Mouse (Mus musculus): ENCODE data around the gene Tnrc6c.

Tnrc6c gene

DNA sequence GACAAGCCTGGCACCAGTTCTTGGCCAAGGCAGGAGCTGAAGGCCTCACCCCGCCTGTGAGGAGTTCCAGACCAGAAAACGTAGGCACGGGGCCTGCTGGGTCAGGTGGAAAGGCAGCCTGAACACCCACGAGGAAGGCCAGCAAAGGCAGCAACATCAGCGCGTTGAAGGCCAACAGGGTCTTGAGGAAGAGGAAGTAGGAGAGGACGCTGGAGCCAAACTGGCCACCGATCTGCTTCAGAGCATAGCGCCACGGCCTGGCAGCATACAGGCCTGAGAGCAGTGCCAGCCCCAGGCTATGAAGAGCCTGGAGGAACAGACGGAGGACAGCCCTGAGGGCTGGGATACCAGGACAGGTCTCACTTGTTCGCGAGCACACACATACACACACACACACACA lies 121.5 kb downstream of the Tnrc6c start:
- peak in 1 of 2 experiments; percentile 34 for DNase-seq

DNA sequence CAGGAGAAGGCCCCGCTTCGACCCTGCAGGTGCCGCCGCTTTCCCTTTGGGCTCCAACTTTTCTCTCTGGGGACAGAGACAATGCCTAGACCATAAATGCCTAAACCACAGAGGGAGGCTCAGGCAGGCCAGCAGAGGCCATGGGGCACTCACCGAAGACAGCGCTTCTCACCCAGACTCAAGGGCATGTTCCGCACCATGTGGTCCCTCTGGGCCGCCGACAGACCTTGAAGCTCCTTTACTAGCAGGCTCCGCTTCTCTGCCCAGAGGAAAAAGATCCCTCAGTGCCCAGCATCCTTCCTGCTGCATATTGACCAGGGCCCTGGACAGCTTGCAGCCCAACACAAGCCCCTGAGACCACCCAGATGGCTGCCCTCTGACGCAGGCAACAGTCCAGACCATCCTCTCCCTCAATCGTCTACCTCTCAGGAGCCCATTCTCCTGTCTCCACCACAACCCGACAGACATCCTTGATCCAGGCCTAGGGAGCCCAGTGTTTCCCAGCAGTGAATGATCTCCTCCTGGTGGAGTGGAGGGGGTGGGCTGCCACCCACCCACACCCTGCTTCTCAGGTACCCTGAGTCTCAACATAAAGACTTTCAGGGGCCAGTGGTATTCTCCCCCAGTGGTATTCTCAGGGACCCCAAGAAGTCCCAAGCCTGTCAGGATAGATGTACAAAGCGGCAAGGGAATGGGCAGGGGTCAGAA lies 122.2 kb downstream of the Tnrc6c start:
- peak in 1 of 2 experiments; percentile 22 for DNase-seq

DNA sequence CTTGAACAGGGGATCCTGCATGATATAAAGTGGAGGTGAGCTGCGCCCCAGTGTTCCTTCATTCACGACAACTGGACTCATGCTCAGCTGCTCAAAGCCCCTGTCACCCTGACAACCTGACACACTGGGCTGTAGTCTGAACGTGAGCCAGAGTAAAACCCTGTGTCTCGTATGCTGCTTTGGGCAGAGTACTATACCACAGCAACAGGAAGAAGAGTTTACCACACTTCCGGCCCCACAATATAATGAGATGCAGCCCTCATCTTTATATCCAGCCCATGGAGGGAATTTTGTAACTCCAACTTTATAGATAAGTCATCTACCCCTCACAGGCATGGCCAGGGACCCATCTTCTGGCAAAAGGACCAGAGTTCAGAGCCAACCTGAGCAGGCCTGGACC lies 123.0 kb downstream of the Tnrc6c start:
- peak in 1 of 2 experiments; percentile 26 for DNase-seq

DNA sequence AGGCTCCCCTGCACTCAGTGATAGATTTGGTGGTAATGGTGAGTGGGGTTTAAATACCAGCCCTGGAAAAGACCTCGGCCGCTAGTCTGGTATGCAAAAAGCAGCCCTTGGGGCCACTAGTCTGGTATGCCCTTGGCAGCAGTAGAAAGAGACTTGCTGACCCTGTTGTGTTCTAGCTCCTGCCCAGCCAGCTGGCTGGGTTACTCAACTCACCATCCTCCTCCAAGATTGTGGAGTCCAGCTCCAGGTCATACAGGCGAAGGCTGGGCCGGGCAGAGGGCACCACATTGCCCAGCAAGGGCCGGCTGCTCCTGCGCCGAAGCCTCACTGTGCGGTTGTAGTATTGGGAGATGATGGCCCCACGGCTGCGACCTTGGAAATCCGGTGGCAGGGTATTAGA lies 123.9 kb downstream of the Tnrc6c start:
- DNase-seq, result peak; percentile 54 to 90

- peak; percentile 51 to 73 for DNase-seq
These were observed 124.9 kb downstream of the Tnrc6c start for GRCm38 (mm10) chr11:117778851-117779433.

DNA sequence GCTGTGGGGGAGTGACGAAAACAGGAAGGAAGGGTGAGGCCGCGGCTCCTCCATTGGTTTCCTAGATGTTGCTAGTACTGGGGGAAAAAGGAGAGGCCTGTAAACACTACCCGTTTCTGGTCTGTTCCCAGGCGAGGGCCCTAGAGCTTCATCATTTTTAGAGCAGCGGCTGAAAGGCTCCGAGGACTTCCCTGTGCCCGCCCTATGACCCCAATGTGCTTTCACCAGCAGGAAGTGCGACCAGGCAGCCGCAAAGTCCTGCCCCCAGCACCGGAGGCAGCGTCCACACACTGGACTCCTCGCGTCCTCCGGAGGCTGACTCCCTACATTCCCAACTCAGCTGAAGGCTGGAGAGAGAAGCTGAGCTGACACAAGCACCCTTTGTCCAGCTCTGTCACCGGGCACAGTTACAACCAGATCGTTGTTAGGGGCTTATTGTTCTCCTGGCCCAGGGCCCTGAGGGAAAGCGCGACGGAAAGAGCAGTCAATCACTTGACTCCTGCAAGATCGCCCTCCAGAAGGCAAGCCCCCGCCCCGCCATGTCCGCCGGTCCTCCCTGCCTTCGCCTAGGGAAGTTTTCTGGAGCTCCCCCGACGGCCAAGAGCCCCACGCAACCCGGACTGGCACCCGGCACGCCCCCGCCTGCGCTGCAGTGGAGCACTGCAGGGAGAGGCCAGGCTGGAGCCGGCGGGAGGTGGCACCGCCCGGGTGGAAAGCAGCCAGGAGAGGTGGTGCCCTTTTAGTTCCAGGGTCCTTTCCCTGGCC lies 125.5 kb downstream of the Tnrc6c start:
- DNase-seq, result peak; percentile 89 to 95

DNA sequence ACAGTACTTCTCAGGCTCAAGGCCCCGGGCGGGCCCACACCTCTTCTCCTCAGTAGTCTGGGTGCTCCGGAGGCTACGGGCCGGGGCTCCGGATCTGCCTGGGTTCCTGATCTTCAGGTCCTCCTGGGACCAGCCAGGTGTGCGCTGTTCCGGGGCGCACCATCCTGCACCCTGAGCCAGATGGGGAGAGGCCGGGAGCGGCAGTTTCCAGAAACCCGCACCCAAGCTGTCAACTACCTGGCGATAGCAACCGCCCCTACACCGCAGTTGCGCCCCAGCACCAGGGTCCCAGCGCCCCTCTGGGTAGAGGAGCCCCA lies 126.1 kb downstream of the Tnrc6c start:
- no peak for DNase-seq

GRCm38 (mm10) chr11:117780582-117781111 lies 126.6 kb downstream of the Tnrc6c start:
- DNase-seq, result peak; percentile 96 to 98

GRCm38 (mm10) chr11:117781199-117781821 lies 127.2 kb downstream of the Tnrc6c start:
- DNase-seq, result peak; percentile 91 to 94

- DNase-seq, result peak; percentile 49 to 78
These were observed 128.1 kb downstream of the Tnrc6c start, which contains the start of the genes Tmc8 and Tmc6 for GRCm38 (mm10) chr11:117781993-117782704. Gene Tmc8, plus strand, starts transcription at chr11:117782076. Gene Tmc6, minus strand, starts transcription at chr11:117782198.

DNA sequence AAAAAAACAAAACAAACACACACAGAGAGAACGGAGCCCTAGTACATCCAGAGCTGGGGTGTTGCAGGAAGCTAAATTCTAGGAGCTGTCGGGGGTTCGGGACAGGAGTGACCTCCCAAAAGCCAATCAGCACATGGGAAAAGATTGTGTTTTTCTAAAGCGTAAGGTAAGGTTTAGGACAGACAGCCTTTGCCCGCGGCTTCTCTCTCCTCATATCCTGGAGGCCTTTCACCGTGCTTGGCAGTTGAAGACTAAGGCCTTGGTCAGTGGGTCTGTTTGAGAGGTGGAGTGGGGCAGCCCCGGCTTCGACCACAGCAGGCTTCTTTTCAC lies 128.6 kb downstream of the Tnrc6c start:
- no peak for DNase-seq

DNA sequence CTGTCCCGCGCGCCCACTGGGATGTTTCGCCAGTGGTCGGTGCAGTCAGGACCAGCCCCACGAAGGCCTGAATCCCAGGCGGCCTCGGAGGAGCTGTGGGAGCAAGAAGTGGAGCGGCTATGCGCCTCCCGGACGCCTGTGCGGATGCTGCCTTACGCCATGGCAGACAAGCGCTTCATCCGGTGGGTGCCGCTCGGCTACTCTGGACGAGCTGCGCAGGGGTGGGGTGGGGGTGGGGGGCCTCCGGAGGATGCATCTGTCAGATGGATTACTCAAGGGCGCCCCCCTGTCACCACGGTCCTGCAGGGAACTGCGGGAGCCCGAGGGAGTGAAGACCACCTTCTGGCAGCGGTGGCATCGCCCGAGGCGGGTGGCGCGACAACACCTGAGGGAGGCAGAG lies 129.0 kb downstream of the Tnrc6c start:
- peak; percentile 66 to 75 for DNase-seq

DNA sequence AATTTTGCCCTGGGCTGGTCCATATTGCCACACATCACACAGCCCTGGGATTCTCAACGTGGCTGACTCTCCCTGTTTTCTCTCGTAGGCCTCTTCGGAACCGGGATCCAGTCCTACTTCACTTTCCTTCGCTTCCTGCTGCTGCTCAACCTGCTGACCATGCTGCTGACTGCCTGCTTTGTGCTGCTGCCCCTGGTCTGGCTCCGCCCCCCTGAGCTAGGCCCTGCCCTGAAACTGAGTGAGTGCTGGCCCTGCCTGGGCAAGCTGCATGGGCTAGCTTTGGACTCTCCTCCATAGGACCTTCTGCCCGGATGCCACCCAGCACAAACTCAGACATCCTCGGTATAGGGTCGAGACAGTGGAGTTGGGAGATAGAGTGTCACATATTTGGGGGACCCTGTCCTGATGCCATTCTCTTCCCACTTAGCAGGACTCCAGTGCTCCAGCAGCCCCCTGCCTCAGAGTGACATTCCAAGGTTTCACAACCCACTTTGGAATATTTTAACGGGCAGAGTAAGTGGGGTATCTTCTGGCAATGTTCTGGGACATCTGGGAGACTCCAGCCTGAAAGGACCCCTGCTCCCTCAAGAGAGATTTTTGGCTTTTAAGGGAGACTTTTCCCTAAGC lies 129.7 kb downstream of the Tnrc6c start:
- DNase-seq, result peak; percentile 57 to 74

- peak; percentile 79 to 83 for DNase-seq
These were observed 132.2 kb downstream of the Tnrc6c start for GRCm38 (mm10) chr11:117786294-117786693.

DNA sequence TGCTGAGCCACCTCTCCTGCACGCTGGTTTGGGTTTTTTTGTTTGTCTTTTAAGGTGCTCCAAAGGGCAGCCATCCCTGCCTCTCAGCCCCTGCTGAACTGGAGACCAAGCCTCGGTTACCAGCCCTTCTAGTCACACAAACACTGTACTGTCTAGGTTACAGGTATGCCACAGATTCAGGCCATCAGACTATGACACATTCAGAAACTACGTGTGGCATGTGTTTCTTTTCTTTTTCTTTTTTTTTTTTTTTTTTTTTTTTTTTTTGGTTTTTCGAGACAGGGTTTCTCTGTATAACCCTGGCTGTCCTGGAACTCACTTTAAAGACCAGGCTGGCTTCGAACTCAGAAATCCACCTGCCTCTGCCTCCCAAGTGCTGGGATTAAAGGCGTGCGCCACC lies 134.4 kb downstream of the Tnrc6c start:
- peak in 1 of 2 experiments; percentile 19 for DNase-seq

GRCm38 (mm10) chr11:117790286-117790685 lies 136.2 kb downstream of the Tnrc6c start:
- peak; percentile 73 to 77 for DNase-seq

DNA sequence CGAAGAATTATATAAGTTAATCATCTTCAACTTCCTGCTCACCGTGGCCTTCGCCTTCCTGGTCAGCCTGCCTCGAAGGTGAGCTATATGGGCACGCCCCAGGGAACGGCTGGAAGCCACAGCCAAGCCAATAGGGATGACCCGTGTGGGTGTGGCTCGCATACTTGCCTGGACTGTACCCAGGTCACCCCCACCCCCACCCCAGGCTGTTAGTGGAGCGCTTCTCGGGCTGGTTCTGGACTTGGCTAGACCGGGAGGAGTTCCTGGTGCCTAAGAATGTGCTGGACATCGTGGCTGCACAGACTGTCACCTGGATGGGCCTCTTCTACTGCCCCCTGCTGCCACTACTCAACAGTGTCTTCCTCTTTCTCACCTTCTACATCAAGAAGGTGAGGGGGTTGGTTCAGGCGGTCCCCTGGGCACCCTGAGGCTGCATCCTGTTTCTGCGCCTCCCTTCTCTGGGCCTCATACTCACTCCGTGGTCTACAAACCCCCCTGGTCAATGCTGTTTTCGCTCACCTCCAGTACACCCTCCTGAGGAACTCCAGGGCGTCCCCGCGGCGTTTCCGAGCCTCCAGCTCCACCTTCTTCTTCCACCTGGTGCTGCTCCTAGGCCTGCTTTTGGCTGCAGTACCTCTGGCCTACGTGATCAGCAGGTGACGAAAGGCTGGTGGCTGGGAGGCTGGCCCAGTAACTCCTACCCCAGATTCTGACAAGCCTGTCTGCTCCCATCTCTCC lies 136.8 kb downstream of the Tnrc6c start:
- DNase-seq, result peak; percentile 54 to 82

- no peak for DNase-seq
These were observed 137.3 kb downstream of the Tnrc6c start for GRCm38 (mm10) chr11:117791441-117791761.

DNA sequence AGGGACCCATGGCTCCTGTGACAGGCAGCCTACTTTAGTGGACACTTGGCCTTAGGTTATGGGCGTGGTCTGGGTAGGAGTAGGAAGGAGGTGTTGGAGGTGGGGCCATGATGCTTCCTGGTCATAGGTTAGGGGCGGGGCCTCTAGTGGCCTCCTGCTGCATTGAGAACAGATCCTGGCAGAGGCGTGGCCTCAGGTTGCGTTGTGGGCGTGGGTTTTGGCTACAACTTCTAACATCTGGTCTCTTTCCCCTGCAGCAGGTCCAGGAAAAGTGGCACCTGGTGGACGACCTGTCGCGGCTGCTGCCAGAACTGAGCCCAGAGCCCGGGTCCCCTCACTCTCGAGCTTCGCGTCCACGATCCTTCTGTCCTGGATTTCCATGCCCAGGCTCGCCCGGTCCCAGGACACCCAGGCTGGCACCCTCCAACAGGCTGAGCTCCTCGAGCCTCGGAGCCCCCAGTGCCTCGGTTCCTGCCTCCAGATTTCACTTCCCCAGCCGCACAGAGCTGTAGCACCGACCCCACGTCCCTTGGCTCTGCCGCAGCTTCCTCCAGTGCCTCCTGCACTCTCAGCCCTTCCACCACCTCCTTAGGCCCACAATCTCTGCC lies 138.3 kb downstream of the Tnrc6c start:
- DNase-seq, result peak; percentile 87 to 94

- peak in 1 of 2 experiments; percentile 24 for DNase-seq
These were observed 140.0 kb downstream of the Tnrc6c start for GRCm38 (mm10) chr11:117794035-117794551.

DNA sequence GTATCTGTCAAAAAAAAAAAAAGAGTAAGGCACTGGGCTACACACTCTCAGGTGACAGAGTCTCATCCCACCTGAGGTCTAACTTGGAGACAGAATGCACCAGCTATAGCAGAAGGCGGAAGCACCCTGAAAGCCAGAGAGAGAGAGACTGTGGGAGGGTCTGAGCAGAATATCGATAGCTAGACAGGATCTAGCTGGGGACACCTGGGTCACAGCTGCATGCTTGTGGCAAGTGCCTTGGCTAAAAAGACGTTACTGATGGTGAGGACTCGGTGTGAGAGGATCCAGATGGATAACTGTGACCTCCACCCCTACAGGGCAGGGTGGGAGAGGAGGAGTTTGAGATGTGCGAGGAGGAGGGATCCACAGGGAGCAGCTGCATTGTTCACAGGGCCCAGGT lies 142.9 kb downstream of the Tnrc6c start:
- no peak for DNase-seq
